Mouse (Mus musculus) testis, adult 2 months (tissue): ENCODE measurements at regions not wholly inside any gene's neighbourhood (a gene's known extent, or its start where the extent isn't known, plus 50 kb on each side); places are given as distances from the start of the nearest gene placed in this dataset.

ENCODE experiments used
- H3K27ac ChIP-seq: fragments of 200-500 bp; 2 replicates; pipeline ENCODE4 v1.5.1; 2012; ENCODE audit warnings: low read depth, low read length; ENCODE audit not compliant: control insufficient read depth, insufficient read depth
- H3K27me3 ChIP-seq: fragments of 200-500 bp; 2 replicates; pipeline ENCODE4 v1.6.1; 2012; ENCODE audit warnings: mild to moderate bottlenecking, low read length, moderate library complexity; ENCODE audit not compliant: control insufficient read depth, insufficient read depth
- H3K36me3 ChIP-seq: fragments of 200-500 bp; 2 replicates; pipeline ENCODE4 v1.6.1; 2012; ENCODE audit warnings: mild to moderate bottlenecking, low read length; ENCODE audit not compliant: control insufficient read depth, insufficient read depth
- H3K4me1 ChIP-seq: fragments of 200-500 bp; 2 replicates; pipeline ENCODE4 v1.6.1; 2012; ENCODE audit warnings: low read length; ENCODE audit not compliant: control insufficient read depth, insufficient read depth
- H3K4me3 ChIP-seq: fragments of 200-500 bp; 2 replicates; pipeline ENCODE4 v1.5.1; 2012; ENCODE audit warnings: low read depth, mild to moderate bottlenecking, low read length, moderate library complexity, mixed read lengths; ENCODE audit not compliant: control insufficient read depth
- CTCF ChIP-seq: fragments of 200-500 bp; IDR thresholded peaks from 2 replicates; pipeline ENCODE4 v1.5.1; 2012; ENCODE audit warnings: low read depth, mild to moderate bottlenecking, inconsistent platforms, low read length, moderate library complexity; ENCODE audit not compliant: control insufficient read depth, insufficient read depth, insufficient replicate concordance
- POLR2A ChIP-seq: fragments of 200-500 bp; IDR thresholded peaks from 2 replicates; pipeline ENCODE4 v1.6.1; 2012; ENCODE audit warnings: low read depth, mild to moderate bottlenecking, inconsistent platforms, low read length, moderate library complexity; ENCODE audit not compliant: control insufficient read depth

DNA sequence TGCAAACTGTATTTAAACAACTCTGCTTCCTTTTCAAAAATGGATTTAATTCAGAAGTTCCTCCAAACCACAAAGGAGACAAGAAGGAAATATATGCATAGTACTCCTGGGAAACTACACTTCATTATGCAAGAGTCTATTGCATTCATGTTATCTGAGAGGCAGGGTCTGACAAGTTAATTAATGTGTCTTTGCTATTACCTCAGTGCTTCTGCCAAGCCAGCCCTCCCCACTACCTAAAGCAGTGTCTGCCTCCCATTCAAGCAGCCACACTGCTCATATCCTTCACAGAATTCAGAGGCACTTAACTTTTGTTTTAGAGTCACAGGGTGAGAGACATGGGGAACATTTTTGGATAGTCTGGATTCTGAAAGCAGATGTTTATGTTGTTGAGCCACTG is 58.6 kb upstream of the C9orf72 start:
- Histone ChIP-seq H3K27me3 (no peaks in the 10 kb centered on the region), H3K4me3 (no peak overlapping the region), H3K27ac (no peak overlapping the region), H3K4me1 (no peaks in the 10 kb centered on the region), H3K36me3 (no peaks in the 10 kb centered on the region)
- TF ChIP-seq CTCF: no peak
- no peak for TF ChIP-seq POLR2A
